Mouse (Mus musculus) naive thymus-derived CD4-positive, alpha-beta T cell, adult 2 months (primary cell): ENCODE data around the gene Rrp9.

Experiments used
- DNase-seq: peaks from one replicate; pipeline ENCODE4 v3.0.0-alpha.2; 2011; ENCODE audit warnings: low read depth

Gene Rrp9

DNA sequence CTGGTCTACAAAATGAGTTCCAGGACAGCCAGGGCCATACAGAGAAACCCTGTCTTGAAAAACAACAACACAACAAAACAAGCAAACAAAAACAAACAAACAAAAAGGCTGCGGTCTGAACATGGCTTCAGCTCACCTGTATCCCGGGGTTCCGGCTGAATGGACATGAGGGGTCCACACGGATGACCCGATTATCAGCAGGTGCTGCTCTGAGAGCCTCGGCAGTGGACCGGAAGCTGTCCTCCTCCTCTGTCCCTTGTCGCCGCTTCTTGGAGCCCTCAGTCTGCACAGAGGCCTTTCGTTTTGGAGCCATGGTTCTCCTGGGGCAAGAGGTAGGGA, at the start of gene Rrp9:
Gene Rrp9 (plus strand): TSS at position 301 of the 339 bp plus-strand sequence.
- no peak for DNase-seq

DNA sequence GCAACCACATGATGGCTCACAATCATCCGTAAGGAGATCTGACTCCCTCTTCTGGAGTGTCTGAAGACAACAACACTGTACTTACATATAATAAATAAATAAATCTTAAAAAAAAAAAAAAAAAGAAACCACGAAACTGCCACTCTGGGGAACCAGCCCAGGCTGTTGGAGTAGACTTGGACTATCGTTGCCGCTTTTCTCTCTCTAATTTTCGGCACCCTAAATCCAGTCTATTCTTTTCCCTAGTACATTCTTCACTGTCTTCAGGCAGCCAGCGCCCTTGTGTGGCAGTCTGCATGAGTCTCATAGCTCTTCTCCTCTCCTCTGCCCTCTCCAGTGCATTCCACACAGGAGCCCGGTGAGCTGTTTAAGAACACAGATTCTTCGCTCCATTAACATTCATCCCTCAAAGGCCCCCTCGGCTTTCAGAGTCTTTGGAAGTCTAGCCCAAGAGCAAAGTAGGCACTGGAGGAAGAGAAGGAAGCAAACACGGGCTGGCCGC, 47.0 kb upstream of the Rrp9 start:
- no peak for DNase-seq

DNA sequence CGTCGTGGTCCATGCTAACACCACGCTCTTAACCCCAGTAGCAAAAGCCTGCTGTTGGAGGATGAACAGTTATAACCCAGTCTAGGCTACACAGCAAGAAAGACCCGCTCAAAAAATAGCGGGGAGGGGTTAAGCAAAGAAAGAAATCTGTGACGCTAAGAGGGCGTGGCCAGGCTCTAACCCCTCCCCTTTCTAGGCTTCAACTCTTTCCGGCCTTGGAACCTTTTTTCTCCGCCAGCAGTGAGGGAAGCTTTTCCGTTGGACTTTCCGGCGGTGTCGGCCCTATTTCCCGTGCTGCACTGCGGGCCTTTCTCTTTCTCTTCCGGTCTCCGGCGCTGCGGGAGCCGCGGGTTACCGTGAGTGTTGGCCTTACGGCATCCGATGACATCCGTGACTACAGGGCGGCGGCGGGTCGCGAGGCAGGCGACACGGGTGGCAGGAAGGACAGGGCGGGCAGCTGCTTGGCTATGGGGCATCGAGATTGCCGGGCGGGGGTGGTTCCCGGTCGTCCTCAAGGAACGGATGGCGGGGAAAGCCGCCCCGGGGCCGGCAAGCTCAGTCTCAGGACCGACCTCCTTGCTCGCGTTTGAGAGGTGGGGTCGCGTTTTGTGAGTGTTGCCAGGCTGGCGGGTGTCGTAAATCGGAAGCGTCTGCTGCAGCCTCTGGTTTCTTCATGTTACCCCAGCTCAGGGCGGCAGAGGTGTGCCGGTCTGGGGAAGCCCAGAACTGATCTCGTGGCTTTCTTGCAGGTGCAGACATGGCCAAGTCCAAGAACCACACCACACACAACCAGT, 46.3 kb upstream of the Rrp9 start, which contains the start of gene Rpl29:
Gene Rpl29 (plus strand): TSS at position 234 of the 794 bp plus-strand sequence.
- peak; percentile 99 for DNase-seq

DNA sequence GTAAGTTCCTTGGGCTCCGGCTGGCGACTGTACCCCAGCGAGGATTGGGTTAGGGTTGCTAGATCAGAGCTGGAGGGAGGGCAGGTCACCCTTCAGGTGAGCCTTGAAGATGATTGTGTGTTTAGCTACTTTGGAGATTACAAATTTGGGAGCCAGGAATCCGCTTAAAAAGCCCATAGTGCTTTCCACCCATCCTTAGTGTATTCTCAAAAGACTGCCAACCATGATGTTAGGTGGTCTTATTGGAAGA, 45.8 kb upstream of the Rrp9 start:
- no peak for DNase-seq

DNA sequence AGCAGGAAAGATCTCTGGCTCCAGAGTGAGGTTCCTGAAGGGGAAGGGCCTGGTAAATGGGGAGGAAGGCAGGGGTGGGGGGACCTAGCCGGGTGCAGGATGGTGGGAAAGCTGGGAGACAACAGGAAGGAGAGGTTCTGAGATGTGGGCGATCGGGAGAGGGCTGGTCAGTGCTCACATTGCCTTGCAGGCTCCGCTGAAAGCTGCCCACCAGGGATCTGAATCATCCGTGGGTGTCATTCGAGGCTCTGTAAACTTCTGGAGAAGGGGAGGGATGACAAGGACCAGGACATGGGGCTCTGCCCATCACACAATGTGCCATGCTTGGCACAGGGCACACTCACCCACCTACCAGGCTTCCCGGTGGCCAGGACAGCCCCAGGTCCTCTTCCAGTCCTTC, 42.4 kb upstream of the Rrp9 start:
- DNase-seq: no peak

DNA sequence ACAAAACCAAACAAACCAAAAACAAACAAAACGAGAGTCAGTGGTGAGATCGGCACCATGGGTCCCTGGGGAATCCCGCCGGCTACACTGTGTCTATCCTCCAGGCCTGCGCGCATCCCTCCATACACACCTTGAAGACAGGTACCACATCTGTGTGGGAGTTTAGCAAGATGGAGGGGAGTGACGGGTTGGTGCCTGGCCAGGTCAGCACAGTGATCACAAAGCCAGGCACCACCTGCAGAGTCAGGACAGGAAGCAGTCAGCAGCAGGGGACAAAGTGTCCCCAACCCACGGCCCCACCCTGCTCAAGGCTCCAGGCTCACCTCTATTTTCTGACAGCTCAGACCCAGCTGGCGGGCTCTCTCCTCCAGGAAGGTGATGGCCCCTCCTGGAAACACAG, 39.2 kb upstream of the Rrp9 start:
- no peak for DNase-seq

DNA sequence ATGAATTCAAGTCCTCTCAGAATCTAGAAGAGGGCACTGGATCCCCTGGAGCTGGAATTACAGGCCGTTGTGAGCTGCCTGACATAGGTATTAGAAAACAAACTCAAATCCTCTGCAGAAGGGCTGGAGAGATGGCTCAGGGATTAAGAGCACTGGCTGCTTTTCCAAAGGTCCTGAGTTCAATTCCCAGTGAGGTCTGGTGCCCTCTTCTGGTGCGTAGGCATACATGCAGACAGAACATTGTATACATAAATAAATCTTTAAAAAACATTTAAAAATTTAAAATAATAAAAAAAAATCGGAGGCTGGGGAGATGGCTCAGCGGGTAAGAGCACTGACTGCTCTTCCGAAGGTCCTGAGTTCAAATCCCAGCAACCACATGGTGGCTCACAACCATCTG, 33.1 kb upstream of the Rrp9 start:
- no peak for DNase-seq

DNA sequence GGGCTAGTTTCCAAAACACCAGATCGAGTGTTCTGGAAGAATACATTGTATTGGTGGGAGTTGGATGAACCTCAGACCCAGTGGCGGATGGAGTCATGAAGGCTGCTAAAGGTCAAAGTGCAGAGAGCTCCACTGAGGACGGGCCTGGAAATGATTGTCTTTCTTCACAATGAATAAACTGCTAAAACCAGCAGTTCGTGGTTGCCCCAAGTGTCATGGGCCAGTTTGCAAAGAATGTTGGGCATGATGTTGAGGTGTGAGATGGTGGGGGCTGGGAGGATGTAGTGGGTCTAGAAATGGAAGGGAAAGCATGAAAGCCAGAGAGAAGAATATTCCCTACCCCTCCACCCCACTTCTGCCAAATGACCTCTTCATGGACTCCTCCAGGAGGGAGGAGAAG, 30.9 kb upstream of the Rrp9 start:
- DNase-seq: no peak

DNA sequence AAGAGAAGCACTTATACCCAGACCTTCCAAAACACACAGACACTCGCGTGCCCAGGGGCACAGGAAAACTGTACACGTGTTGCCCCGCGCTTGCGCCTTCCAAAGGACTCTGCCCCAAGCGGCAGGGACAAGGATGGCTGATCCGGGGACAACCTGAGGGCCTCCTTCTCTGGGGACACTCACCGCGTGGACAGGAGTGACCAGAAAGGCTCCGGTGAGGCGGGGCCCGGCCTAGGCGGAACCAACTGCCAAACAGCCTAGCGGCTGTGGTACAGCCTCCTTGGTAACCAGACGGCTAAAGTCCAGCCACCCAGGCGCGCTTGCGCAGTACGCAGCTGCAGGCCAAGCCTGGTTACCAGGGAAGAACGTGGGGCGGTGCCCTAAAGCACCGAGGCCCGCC, 28.4 kb upstream of the Rrp9 start, which contains the start of the genes Abhd14b and Abhd14a:
Gene Abhd14b (plus strand): TSS at position 112 of the 400 bp plus-strand sequence.
Gene Abhd14a (minus strand): TSS at position 331 of the 400 bp plus-strand sequence.
- peak; percentile 77 for DNase-seq

DNA sequence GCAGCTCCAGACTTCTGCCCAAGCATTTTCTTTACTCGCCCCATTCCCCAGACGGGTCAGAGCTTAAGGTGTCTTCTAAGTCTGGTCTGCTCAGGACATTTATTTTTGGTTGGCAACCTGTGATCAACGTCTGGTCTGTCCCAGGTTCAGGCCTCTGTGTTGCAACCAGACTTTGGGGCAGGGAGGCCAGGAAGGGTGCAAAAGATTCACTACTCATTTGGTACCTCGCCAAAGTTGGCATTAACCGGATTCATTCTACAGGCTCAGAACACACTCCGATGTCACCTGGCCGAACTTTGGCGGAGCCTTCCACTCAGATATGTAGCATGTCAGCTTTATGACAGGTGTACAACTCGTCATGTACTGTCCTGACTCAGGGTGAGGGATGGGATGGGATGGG, 27.8 kb upstream of the Rrp9 start:
- DNase-seq: no peak

DNA sequence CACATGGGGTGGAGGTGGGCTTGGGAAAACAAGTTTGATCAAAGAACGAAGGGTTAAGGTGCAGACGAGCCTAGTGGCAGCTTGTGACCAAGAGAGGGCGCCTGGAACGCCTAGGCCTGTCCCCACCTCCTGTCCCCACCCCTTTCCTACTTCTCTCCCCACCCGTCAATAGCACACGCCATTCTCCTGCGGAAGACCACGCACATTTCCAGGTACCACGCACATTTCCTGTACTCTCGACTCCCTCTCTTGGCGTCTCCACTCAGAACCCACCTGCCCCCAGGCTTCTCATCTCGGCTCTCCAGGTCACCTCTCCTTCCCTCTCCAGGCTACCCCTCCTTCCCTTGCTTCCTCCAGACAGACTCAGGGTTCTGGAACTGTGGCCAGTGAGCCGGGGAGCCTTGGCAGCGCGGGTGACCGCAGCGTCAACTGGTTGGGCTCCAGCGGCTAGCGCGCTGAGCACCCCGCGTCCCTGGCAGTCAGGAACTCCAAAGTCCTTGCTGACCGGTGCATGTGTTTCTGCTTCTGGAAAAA, 27.2 kb upstream of the Rrp9 start:
- peak; percentile 78 for DNase-seq

DNA sequence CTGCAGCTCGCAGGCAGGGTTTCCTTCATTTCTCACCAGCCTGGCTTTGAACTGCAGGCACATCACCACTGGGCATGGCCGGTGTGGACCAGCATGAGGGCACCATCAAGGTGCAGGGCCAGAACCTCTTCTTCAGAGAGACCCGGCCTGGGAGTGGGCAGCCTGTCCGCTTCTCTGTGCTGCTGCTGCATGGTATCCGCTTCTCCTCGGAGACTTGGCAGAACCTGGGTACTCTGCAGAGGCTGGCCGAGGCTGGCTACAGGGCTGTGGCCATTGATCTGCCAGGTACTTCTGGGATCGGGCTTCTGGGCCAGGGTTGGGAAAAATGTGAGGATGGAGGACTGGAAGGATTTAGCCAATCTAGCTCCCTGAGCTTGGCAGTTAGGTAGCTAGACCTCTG, 25.8 kb upstream of the Rrp9 start:
- DNase-seq: no peak

DNA sequence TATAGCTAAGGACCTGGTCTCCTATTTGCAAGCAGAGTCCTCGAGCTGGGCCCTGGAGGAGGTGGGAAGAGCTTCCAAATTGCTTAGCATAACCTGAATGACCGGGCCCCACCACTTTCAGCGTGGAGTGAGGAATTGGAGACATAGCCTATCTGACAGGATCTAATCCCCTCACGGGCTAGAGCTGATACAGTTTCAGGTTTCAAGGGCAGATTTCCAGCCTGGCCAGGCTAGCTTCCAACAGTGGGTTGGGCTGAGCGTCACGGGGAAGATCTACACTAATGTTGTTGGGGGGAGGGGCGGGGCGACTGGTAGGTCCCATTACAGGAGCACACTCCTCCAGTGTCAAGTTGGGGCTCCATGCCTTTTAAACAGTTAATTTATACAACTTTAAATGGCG, 25.1 kb upstream of the Rrp9 start:
- DNase-seq: no peak

DNA sequence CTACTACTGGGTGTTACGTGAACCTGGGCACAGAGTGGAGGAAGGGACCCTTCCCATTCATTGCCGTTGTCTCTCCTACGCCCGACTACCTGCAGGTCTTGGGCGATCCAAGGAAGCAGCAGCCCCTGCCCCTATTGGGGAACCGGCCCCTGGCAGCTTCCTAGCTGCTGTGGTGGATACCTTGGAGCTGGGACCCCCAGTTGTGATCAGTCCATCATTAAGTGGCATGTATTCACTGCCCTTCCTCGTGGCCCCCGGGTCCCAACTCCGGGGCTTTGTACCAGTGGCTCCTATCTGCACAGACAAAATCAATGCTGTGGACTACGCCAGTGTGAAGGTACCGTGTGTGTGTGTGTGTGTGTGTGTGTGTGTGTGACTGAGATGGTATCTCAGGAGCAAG, 24.5 kb upstream of the Rrp9 start:
- no peak for DNase-seq

DNA sequence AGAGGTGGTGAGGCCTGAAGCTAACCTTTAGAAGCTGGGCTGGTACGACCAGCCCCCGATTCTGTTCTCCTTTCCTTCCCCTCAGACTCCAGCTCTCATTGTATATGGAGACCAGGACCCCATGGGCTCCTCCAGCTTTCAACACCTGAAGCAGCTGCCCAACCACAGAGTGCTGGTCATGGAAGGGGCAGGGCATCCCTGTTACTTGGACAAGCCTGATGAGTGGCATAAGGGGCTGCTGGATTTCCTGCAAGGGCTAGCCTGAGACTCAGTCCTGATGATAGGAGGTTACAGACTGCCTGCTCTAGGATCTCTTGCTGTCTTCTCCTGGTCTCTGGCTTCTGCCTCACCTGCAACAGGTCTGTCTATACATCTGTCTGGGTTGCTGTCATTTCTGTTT, 23.9 kb upstream of the Rrp9 start:
- no peak for DNase-seq

DNA sequence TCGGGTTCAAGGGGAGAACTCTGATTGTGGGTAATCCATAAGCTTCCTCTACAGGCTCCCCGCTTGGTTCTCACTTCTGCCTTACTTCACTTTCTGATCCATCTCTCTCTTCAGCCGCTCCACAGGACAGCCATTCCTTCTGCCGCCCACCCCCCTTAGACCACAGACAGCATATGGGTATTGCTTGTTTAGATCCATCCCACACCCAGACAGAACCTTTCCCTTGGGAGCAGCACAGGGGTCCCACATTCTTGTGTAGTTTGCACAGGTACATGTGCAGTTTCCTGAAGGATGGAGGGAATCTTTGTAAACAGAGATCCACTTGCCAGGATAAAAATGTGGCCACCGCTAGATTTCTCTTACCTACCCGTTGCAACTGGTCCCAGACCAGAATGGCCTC, 23.4 kb upstream of the Rrp9 start:
- no peak for DNase-seq

DNA sequence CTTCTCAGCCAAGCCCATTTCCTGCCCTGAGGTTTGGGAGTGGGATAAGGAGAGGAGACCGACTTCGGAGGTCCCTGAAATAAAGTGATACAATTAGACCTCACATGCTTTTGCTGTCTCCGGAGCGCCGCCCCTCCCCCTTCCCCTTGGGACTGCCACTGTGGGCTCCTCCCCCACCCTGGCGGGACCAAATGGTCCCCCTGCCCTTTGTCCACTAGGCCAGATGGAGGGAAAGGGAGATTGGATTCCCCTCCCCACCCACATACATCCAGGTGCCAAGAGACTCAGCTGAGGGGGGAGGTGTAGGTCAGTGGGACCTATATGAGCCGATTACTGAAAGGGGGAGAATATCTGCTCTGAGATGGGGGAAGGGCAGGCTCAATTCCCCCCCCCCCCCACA, 22.9 kb upstream of the Rrp9 start:
- DNase-seq: no peak

DNA sequence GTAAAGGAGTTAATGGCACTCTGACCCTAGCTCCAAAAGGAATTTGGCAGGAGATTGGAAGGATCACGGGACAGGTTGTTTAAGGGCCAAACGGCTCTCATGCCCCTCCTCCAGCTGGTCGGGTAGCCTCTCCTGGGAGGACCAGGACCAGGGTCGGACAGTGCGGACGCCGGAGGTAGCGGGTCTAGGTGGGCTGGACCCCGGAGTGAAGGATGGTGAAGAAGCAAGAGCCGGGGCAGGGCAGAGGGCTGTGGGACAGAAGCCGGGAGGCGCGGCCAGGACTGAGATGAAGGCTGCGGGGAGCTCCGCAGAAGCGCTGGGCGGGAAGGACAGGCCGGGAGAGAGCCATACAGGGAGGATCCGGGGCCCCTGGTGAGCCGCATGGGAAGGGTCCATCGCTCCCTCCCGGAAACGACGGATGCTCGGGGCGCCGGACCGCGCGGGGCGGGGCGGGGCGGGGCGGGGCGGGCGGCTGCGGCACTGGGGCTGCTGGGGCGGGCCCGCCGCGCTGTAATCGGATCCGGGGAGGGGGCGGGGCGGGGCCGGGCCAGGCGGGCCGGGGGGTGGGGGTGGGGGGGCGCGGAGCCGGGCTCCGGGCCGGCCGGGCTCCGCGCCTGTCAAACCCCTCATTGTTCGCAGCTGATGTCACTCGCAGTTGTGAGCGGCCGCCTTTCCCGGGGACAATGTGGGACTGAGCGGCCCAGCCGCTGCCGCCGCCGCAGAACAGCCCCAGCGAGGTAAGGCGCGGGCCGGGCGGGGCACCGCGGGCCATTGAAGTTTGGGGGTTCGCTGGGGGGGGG, 22.3 kb upstream of the Rrp9 start, which contains the start of gene Pcbp4:
Gene Pcbp4 (plus strand): TSS at position 21 of the 800 bp plus-strand sequence.
- peak; percentile 64 for DNase-seq

DNA sequence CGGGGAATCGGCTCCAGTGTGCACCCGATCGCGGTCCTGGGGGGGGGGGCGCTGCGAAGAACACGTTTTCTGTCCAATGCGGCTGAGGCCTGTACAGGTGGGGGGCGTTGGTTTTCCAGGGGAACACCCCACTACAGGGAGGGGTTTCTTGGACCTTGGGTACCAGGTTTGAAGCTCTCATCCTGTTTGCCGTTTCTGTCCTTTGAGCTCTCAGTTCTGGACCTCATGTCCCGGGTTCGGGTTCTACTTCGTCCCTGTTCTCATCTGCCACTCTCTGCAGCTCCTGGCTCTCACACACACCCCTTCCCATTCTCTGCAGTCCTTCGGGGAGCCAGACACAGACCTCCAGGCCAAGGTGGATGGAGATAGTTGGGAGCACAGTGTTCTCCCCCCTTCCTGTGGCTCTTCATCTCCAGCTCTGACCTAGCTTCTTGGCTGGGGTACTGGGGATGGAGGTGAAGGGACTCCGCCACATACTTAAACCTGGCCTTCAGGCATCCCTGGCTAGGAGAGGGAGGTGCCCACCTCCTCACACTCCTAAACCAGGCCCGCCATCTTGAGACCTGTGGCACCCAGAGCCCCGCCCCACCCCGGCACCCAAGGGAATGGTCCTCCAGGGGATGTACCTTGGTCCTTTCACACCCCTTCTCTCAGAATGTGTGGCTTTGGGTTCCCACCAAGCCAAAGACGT, 21.5 kb upstream of the Rrp9 start:
- DNase-seq: peak; percentile 32

DNA sequence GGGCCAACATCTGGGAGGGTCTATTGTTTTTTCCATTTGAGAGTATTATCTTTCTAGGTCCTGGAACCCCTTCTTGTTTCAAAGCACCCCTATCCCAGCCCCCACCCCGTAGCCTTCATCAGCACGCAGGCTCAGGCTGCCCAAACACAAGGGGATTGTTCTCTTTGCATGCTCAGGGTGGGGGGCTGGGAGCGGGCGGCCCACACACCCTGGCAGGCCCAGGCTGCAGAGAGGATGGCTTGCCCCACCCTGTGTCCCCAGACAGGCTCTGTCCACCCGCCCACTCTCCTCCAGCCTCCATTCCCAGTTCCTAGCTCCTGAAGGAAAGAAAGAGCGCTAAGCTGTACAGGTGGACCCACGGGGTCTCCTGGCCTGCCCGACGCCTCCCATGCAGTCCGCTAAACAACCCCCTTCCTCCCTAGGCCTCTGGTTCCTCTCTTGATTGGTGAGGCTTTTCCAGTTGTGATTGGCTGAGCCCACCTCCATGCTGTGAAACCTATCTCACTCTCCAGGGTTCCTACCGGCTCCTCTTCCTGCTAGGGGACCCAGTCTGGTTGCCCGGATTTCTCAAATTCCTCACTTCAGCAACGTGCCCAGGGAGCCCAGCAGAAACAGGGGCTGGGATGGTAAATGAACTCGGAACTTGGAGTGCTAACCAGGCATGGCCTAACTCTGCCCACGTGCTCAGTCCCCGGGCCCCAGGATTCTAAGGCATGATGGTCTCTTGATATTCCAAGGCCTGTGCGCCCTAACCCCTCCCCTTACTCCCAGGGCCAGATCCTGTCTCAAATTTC, 20.7 kb upstream of the Rrp9 start:
- DNase-seq: no peak

DNA sequence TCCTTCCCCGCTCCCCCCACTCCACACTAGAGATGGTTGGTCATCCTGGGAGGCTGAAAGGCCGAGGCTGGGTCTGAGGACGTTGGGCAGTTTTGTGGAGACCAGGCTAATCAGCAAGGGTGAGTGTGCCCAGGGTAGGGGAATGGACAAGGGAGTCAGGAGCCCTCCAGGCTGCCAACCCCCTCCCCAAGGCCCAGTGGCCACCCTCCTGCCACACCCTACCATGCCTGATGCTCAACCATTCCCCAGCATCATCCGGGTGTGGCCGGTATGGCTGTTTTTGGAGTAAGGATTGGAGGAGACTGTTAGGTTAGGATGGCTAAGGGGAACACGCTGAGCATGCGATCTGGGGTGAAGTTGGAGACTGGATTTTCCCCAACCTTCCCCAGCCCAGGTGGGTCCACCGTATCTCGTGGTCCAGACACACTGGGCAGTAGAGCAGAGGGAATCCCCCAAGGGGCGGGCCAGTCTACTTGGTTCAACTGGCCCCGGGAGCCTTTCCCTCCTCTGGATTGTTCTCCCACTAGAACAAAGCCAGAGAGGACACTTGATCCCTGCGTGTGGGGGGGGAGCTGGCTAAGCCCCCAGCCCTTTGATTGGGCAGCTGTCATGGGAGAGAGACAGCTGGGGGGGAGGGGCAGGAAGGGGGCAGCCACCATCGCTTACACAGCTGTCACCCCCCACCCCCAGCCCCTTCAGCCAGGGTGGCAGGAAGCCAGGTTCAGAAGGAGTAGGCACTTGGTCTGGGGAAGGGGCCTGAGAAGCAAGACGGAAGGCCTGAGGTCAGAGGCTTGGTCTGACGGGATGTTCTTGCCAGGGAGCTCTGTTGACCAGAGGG, 19.2 kb upstream of the Rrp9 start:
- no peak for DNase-seq
